Comparison of ENCODE assay signal across 13 mouse cellular contexts in the genomic region with DNA sequence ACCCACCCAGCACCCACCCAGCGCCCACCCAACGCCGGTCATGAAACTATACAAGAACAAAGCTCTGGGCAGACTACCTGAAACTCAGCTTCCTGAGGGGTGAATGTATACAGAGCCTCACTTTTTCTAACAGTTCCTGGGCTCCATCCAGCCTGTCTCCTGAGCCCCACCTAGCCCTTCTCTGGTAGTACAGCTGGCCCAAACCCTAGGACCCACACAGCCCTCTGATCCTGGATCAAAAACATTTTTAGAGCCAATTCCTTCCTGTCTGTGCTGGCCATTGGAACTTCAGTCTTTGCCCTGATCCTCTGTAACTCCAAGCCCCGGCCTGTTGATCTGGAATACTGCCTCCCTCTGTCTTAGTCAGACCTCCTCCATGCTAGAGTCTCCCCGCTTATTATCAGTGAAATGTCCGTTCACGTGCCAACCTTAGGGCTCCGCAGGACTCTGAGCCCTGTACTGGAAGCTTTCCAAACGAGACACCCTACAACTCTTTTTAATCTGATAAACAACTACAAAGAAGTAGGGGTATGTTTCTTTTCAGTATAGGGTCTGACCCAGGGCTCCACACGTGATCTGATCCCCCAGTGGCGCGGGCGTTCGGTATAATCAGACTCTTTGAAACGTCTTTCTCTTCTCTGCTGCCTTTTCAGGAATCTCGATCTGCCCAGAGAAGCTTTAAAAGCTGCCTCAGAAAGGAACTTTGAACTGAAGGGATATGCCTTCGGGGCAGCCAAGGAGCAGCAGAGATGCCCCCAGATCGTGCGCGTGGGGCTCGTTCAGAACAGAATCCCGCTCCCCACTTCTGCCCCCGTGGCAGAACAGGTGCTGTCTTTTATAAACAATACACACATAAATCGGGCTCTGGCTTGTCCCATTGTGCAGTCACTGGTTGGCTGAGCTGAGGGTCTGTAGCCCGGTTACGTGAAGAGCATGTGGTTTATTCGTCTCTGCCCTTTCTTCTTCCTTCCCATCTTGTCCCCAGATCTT. TPM values are rescaled to one million over a fixed set of nuclear protein-coding genes. Genes with fewer than 3 reads are reported as not detected.
DNase-seq lines count a peak whose midpoint lies in the region; ATAC-seq and TF ChIP-seq lines count a peak whose summit lies in the region.
"Had no signal": no experiment of that assay in that cellular context is flagged by ENCODE, and none has a peak within 500 bp of the region (broad histone marks: within the 10 kb centered on the region; RNA-seq: fewer than 3 reads in every experiment).

No protein-coding gene starts in this region.

- H3K9ac ChIP-seq in heart, embryonic 11.5 days (ENCODE audit: low read depth, low read length): peak overlapping the region; percentile 46; the same call in 1 of the 2 replicates
- H3K9ac ChIP-seq in embryonic facial prominence, embryonic 13.5 days: no peak overlapping the region
- H3K9ac ChIP-seq in intestine, postnatal 0 days (ENCODE audit: low read depth, low read length): 0 out of 2 replicates have a peak overlapping the region, but pooled peaks have one; percentile 17
- no peak overlapping the region for H3K9ac ChIP-seq in liver, embryonic 16.5 days (ENCODE audit: low read depth, low read length)
- H3K9ac ChIP-seq: lung, embryonic 15.5 days had no signal

- ATAC-seq in heart, embryonic 11.5 days (replicated peaks; ENCODE audit: insufficient number of reproducible peaks, low FRiP score, low TSS enrichment): no peak
- ATAC-seq in embryonic facial prominence, embryonic 13.5 days (ENCODE audit: insufficient number of reproducible peaks, insufficient read depth, low FRiP score, low TSS enrichment, low read depth): no peak
- peak; percentile 68 for ATAC-seq in intestine, postnatal 0 days
- ATAC-seq in liver, embryonic 16.5 days (ENCODE audit: low read depth): peak; percentile 38

- H3K4me2 ChIP-seq in heart, embryonic 11.5 days: no peak overlapping the region
- peak overlapping the region; percentile 36 for H3K4me2 ChIP-seq in embryonic facial prominence, embryonic 13.5 days
- peak overlapping the region; percentile 48 for H3K4me2 ChIP-seq in intestine, postnatal 0 days (replicated peaks; ENCODE audit: low read depth)
- no peak overlapping the region for H3K4me2 ChIP-seq in liver, embryonic 16.5 days (ENCODE audit: low read depth, low read length)
- H3K4me2 ChIP-seq: lung, embryonic 15.5 days had no signal

- no peaks in the 10 kb centered on the region for H3K9me3 ChIP-seq in heart, embryonic 11.5 days (replicated peaks; ENCODE audit: control insufficient read depth, low read length)
- no peaks in the 10 kb centered on the region for H3K9me3 ChIP-seq in embryonic facial prominence, embryonic 13.5 days
- H3K9me3 ChIP-seq in intestine, postnatal 0 days (ENCODE audit: control insufficient read depth): no peaks in the 10 kb centered on the region
- no peaks in the 10 kb centered on the region for H3K9me3 ChIP-seq in liver, embryonic 16.5 days (replicated peaks; ENCODE audit: control insufficient read depth, low read length)
- H3K9me3 ChIP-seq: lung, embryonic 15.5 days had no signal

- H3K27me3 ChIP-seq in heart, embryonic 11.5 days (ENCODE audit: control insufficient read depth, insufficient read depth, low read length): no peaks in the 10 kb centered on the region
- no peaks in the 10 kb centered on the region for H3K27me3 ChIP-seq in embryonic facial prominence, embryonic 13.5 days
- H3K27me3 ChIP-seq in intestine, postnatal 0 days (replicated peaks; ENCODE audit: control insufficient read depth, insufficient read depth, low read length): no peaks in the 10 kb centered on the region
- no peaks in the 10 kb centered on the region for H3K27me3 ChIP-seq in liver, embryonic 16.5 days (ENCODE audit: control insufficient read depth, insufficient read depth, low read depth, low read length)
- H3K27me3 ChIP-seq: lung, embryonic 15.5 days had no signal

- H3K27ac ChIP-seq in heart, embryonic 11.5 days (ENCODE audit: low read depth, low read length): no peak overlapping the region
- no peak overlapping the region for H3K27ac ChIP-seq in embryonic facial prominence, embryonic 13.5 days
- no peak overlapping the region for H3K27ac ChIP-seq in intestine, postnatal 0 days (ENCODE audit: low read depth, low read length)
- peak overlapping the region; percentile 79 for H3K27ac ChIP-seq in liver, embryonic 16.5 days (ENCODE audit: low read length)
- H3K27ac ChIP-seq: lung, embryonic 15.5 days had no signal

- no peak for TF ChIP-seq CTCF in intestine, postnatal 0 days (IDR thresholded peaks at IDR 0.05; ENCODE audit: low read depth)

- DNase-seq in heart, postnatal 25 days (ENCODE audit: low spot score): no peak
- DNase-seq in right cerebral cortex, postnatal 4 days: no peak
- DNase-seq in embryo, embryonic 10 days (ENCODE audit: low spot score): no peak
- DNase-seq in MN1 (ENCODE audit: low spot score): no peak
- DNase-seq: adrenal gland, postnatal 25 days; cerebellum, adult 18-20 months; right cerebral cortex, adult 18-20 months had no signal

- 68% methylated on average over 27 of the region's 27 CpGs for WGBS in heart, embryonic 11.5 days (ENCODE audit: insufficient replicate concordance)
- WGBS in embryonic facial prominence, embryonic 13.5 days: 53% methylated on average over 27 of the region's 27 CpGs
- 47% methylated on average over 27 of the region's 27 CpGs for WGBS in intestine, postnatal 0 days
- 63% methylated on average over 27 of the region's 27 CpGs for WGBS in liver, embryonic 16.5 days (ENCODE audit: insufficient replicate concordance)

- no peak overlapping the region for H3K4me3 ChIP-seq in heart, embryonic 11.5 days (ENCODE audit: low read depth, low read length)
- no peak overlapping the region for H3K4me3 ChIP-seq in embryonic facial prominence, embryonic 13.5 days
- no peak overlapping the region; the same call in 1 of the 2 replicates for H3K4me3 ChIP-seq in intestine, postnatal 0 days (ENCODE audit: low read depth, low read length)
- H3K4me3 ChIP-seq in liver, embryonic 16.5 days (ENCODE audit: low read depth, low read length): no peak overlapping the region
- H3K4me3 ChIP-seq: lung, embryonic 15.5 days; myocyte had no signal

- H3K4me1 ChIP-seq in heart, embryonic 11.5 days (ENCODE audit: control insufficient read depth, insufficient read depth, low read length): peaks cover 9% of the 10 kb centered on the region; the same call in 1 of the 2 replicates
- peaks cover 15% of the 10 kb centered on the region; the same call in 1 of the 2 replicates for H3K4me1 ChIP-seq in embryonic facial prominence, embryonic 13.5 days
- peaks cover 5% of the 10 kb centered on the region; the same call in 1 of the 2 replicates for H3K4me1 ChIP-seq in intestine, postnatal 0 days (replicated peaks; ENCODE audit: control insufficient read depth, insufficient read depth, low read length)
- H3K4me1 ChIP-seq in liver, embryonic 16.5 days (ENCODE audit: control insufficient read depth, low read depth, low read length): no peaks in the 10 kb centered on the region; the same call in 1 of the 2 replicates
- H3K4me1 ChIP-seq: lung, embryonic 15.5 days had no signal

- H3K36me3 ChIP-seq in heart, embryonic 11.5 days (ENCODE audit: control insufficient read depth, insufficient read depth, low read length): no peaks in the 10 kb centered on the region
- H3K36me3 ChIP-seq in embryonic facial prominence, embryonic 13.5 days: no peaks in the 10 kb centered on the region
- no peaks in the 10 kb centered on the region for H3K36me3 ChIP-seq in intestine, postnatal 0 days (ENCODE audit: control insufficient read depth, insufficient read depth)
- no peaks in the 10 kb centered on the region for H3K36me3 ChIP-seq in liver, embryonic 16.5 days (ENCODE audit: control insufficient read depth, insufficient read depth)
- H3K36me3 ChIP-seq: lung, embryonic 15.5 days had no signal

- intact Hi-C loops in heart, postnatal 25 days (cut with DNase I): no loop called here

RNA-seq across cellular contexts. Expression of gene Upb1, which starts 11.5 kb away (rescaled TPM):
- 0.39 and 0.46 TPM in 2 replicates for polyA plus RNA-seq in heart, embryonic 11.5 days (2014; fragmentation: Nextera tagmentation; extraction: Ambion mirVana)
- under 1 TPM; 0.22 to 0.70 TPM for total RNA-seq in heart, postnatal 25 days (2021)
- 1.0 and 2.2 TPM in 2 replicates for polyA plus RNA-seq in embryonic facial prominence, embryonic 13.5 days (2015; fragmentation: Nextera tagmentation; extraction: Ambion mirVana)
- polyA plus RNA-seq in intestine, postnatal 0 days (2015; fragmentation: Nextera tagmentation; extraction: Ambion mirVana): 0.14 and 0.52 TPM in 2 replicates
- polyA plus RNA-seq in liver, embryonic 16.5 days (2015; fragmentation: Nextera tagmentation; extraction: Ambion mirVana): 29.5 and 40.4 TPM in 2 replicates

Comparison
In these comparisons a context has a peak if more than half of its experiments do, and no peak if none do; other contexts are left out.
1. ATAC-seq: peak in intestine, postnatal 0 days (single experiment) and liver, embryonic 16.5 days (single experiment); none in heart, embryonic 11.5 days (single experiment) and embryonic facial prominence, embryonic 13.5 days (single experiment).
2. H3K4me2 ChIP-seq: peak in embryonic facial prominence, embryonic 13.5 days (single experiment) and intestine, postnatal 0 days (single experiment); none in heart, embryonic 11.5 days (single experiment) and liver, embryonic 16.5 days (single experiment).
3. H3K9ac ChIP-seq: peak in heart, embryonic 11.5 days (single experiment) and intestine, postnatal 0 days (single experiment); none in embryonic facial prominence, embryonic 13.5 days (single experiment) and liver, embryonic 16.5 days (single experiment).